Mouse (Mus musculus): ENCODE results near the gene Kcnab2. TPM values are rescaled to one million over a fixed set of nuclear protein-coding genes. Genes with fewer than 3 reads are reported as not detected.
A peak's percentile ranks its signal among the peaks of the same experiment; 100 is the strongest.

The Kcnab2 gene
- polyA plus RNA-seq (2014; fragmentation: Nextera tagmentation; extraction: Ambion mirVana), result 10.5 and 13.2 TPM in 2 replicates

DNA sequence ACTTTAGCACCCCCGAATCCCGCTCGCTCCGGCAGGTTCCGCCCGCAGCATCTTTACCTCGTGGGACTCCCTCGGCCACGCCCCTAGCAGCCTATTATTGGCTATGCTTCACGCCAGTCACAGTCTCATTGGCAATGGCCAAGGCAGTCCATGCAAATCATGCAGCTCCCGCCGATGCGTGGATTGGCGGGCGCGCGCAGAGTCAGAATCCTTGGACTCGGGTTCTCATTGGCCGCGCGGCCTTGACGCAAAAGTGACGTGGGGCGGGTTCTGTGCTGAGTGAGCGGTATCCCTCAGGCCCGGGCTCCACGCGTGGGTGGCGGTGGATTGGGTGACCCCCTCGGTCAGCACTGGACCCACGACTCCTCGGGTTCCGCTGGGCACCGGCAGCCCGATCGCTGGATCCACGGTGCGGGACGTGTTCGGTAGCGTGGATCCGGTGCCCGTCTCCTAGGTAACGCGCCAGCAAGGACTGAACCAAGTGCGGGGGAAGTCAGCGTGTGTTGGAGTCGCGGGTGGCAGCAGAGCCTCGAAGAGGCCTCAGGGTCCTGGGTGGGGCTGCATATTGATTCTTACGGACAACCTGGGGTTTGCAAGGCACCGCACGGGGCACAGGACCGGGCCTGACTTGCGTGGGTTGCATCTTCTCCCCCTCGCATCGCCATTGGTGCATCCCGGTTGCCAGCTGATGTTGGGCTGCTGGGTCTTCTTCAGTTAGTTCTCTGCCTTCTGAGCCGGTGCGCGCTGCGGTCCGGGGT lies at the start of gene Kcnab2:
Kcnab2 (minus strand) TSS at position 406 of the 758 bp plus-strand sequence.
- H3K4me3 ChIP-seq (ENCODE audit: low read depth, low read length), result peak within 1 kb of the TSS; percentile 74
- H3K9ac ChIP-seq (ENCODE audit: low read length), result peak within 1 kb of the TSS; percentile 90
- H3K4me1 ChIP-seq (replicated peaks; ENCODE audit: control insufficient read depth, insufficient read depth, low read length), result peaks cover 13% of the 10 kb centered on the region
- no peaks in the 10 kb centered on the region for H3K36me3 ChIP-seq (ENCODE audit: control insufficient read depth, insufficient read depth, low read length)
- H3K27me3 ChIP-seq (ENCODE audit: control insufficient read depth, insufficient read depth, low read length), result peaks cover 8% of the 10 kb centered on the region; the same call in 1 of the 2 replicates
- ATAC-seq (replicated peaks; ENCODE audit: low FRiP score) (peak; percentile 97), DNase-seq (ENCODE audit: low spot score) (peak; percentile 98)
- peak within 1 kb of the TSS; percentile 81 for H3K4me2 ChIP-seq (ENCODE audit: low read depth, low read length, severe bottlenecking)
- WGBS, result 1% methylated on average over 63 of the region's 63 CpGs
- H3K9me3 ChIP-seq (ENCODE audit: control insufficient read depth, low read length), result no peaks in the 10 kb centered on the region; the same call in 1 of the 2 replicates
- H3K27ac ChIP-seq (ENCODE audit: low read depth, low read length), result peak within 1 kb of the TSS; percentile 62; the same call in 1 of the 2 replicates

DNA sequence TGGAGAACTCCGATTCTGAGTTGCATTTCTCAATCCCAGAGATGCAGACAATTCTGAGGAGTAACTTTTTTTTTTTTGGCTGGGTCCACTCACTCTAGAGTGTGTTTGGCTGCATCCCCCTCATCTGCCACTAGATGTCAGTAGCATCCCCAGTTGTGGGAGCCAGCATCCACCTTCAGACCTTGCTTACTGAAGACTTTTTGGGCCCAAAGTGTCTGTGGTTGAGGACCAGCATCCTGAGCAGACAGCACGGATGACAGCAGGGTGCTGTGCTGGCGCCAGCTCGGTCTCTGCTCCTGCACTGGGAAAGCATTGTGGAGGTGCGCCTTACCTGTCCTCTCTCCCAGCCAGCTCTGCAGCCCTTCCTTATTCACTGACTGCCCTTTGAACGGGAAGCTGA lies 42.4 kb upstream of the Kcnab2 start:
- no peaks in the 10 kb centered on the region for H3K9me3 ChIP-seq (ENCODE audit: control insufficient read depth, low read length)
- no peaks in the 10 kb centered on the region for H3K27me3 ChIP-seq (ENCODE audit: control insufficient read depth, insufficient read depth, low read length)
- H3K9ac ChIP-seq (ENCODE audit: low read length), result no peak overlapping the region
- H3K4me2 ChIP-seq (ENCODE audit: low read depth, low read length, severe bottlenecking), result no peak overlapping the region
- H3K4me3 ChIP-seq (ENCODE audit: low read depth, low read length), result no peak overlapping the region
- ATAC-seq (replicated peaks; ENCODE audit: low FRiP score), result no peak
- H3K36me3 ChIP-seq (ENCODE audit: control insufficient read depth, insufficient read depth, low read length), result no peaks in the 10 kb centered on the region
- WGBS, result 38% methylated on average over 6 of the region's 6 CpGs
- no peak overlapping the region for H3K27ac ChIP-seq (ENCODE audit: low read depth, low read length)
- DNase-seq (ENCODE audit: low spot score), result peak; percentile 81
- H3K4me1 ChIP-seq (replicated peaks; ENCODE audit: control insufficient read depth, insufficient read depth, low read length), result no peaks in the 10 kb centered on the region

DNA sequence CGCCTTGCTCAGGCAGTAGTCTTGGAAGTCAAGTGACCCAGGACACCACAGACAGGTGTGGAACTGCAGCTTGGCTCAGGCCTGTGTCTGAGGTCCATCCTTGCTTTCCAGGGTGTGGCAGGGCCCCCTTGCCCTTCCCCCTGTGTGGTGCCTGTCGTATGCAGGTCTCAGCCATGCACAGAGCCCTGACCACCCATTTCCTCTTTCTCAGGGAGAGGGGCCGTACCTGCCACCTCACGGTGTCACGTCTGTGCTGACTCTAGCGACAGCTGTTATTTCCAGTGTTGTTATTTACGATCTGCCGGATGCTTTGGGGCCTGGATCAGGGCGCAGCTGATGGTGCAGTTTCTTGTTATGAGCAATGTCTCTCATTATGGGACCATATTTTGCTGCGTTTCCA lies 41.4 kb upstream of the Kcnab2 start:
- Histone ChIP-seq H3K4me2 (ENCODE audit: low read depth, low read length, severe bottlenecking) (no peak overlapping the region), H3K9me3 (ENCODE audit: control insufficient read depth, low read length) (no peaks in the 10 kb centered on the region)
- WGBS, result 86% methylated on average over 10 of the region's 10 CpGs

GRCm38 (mm10) chr4:152514884-152515283 lies 37.2 kb upstream of the Kcnab2 start:
- H3K27me3 ChIP-seq (ENCODE audit: control insufficient read depth, insufficient read depth, low read length), result no peaks in the 10 kb centered on the region
- no peak overlapping the region for H3K27ac ChIP-seq (ENCODE audit: low read depth, low read length)
- no peak overlapping the region for H3K4me2 ChIP-seq (ENCODE audit: low read depth, low read length, severe bottlenecking)
- no peak overlapping the region for H3K9ac ChIP-seq (ENCODE audit: low read length)
- ATAC-seq (replicated peaks; ENCODE audit: low FRiP score) (no peak), DNase-seq (ENCODE audit: low spot score) (no peak)
- H3K9me3 ChIP-seq (ENCODE audit: control insufficient read depth, low read length), result no peaks in the 10 kb centered on the region
- no peaks in the 10 kb centered on the region for H3K36me3 ChIP-seq (ENCODE audit: control insufficient read depth, insufficient read depth, low read length)
- no peak overlapping the region for H3K4me3 ChIP-seq (ENCODE audit: low read depth, low read length)
- H3K4me1 ChIP-seq (replicated peaks; ENCODE audit: control insufficient read depth, insufficient read depth, low read length), result peaks cover 7% of the 10 kb centered on the region; the same call in 1 of the 2 replicates
- 66% methylated on average over 7 of the region's 7 CpGs for WGBS

More for the DNA sequence above, 41.4 kb upstream of the Kcnab2 start:
- H3K9ac ChIP-seq (ENCODE audit: low read length), result no peak overlapping the region
- H3K4me3 ChIP-seq (ENCODE audit: low read depth, low read length), result no peak overlapping the region
- ATAC-seq (replicated peaks; ENCODE audit: low FRiP score), result no peak
- DNase-seq (ENCODE audit: low spot score), result no peak
- H3K27me3 ChIP-seq (ENCODE audit: control insufficient read depth, insufficient read depth, low read length), result no peaks in the 10 kb centered on the region
- H3K27ac ChIP-seq (ENCODE audit: low read depth, low read length), result no peak overlapping the region
- H3K36me3 ChIP-seq (ENCODE audit: control insufficient read depth, insufficient read depth, low read length), result no peaks in the 10 kb centered on the region
- H3K4me1 ChIP-seq (replicated peaks; ENCODE audit: control insufficient read depth, insufficient read depth, low read length), result no peaks in the 10 kb centered on the region

GRCm38 (mm10) chr4:152512221-152512925 lies 34.7 kb upstream of the Kcnab2 start:
- H3K27ac ChIP-seq (ENCODE audit: low read depth, low read length), result no peak overlapping the region
- peaks cover 7% of the 10 kb centered on the region; the same call in 1 of the 2 replicates for H3K4me1 ChIP-seq (replicated peaks; ENCODE audit: control insufficient read depth, insufficient read depth, low read length)
- 36% methylated on average over 18 of the region's 18 CpGs for WGBS
- no peak overlapping the region for H3K4me2 ChIP-seq (ENCODE audit: low read depth, low read length, severe bottlenecking)
- H3K9me3 ChIP-seq (ENCODE audit: control insufficient read depth, low read length), result no peaks in the 10 kb centered on the region
- ATAC-seq (replicated peaks; ENCODE audit: low FRiP score) (peak; percentile 75), DNase-seq (ENCODE audit: low spot score) (peak; percentile 74)
- no peak overlapping the region for H3K9ac ChIP-seq (ENCODE audit: low read length)
- H3K4me3 ChIP-seq (ENCODE audit: low read depth, low read length), result no peak overlapping the region
- H3K27me3 ChIP-seq (ENCODE audit: control insufficient read depth, insufficient read depth, low read length), result no peaks in the 10 kb centered on the region
- no peaks in the 10 kb centered on the region; the same call in 1 of the 2 replicates for H3K36me3 ChIP-seq (ENCODE audit: control insufficient read depth, insufficient read depth, low read length)

DNA sequence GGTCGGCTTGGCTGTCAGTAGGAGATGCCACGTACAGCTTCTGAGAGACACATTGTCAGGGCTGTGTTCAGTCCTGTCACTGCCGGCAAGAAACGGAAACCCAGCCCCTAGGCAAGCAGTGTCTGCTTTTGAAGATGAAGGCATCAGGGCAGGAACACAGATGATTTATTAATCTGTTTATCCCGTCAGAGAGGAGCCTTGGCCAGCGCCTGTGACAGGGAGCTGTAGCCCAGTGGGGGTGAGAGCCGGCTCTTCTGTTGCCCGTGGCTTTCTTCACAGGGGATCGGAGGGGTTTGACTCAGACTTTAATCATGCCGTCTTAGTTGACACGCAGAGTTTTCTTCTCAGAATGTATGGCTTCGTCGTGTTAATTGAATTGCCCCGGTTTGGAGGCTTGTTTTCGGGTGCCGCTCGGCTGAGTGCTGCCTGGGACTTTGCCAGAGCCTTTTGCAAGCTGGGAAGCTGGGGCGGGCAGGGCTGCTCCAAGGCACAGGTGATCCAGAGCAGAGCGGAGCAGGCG lies 16.7 kb upstream of the Kcnab2 start:
- H3K4me3 ChIP-seq (ENCODE audit: low read depth, low read length), result no peak overlapping the region

GRCm38 (mm10) chr4:152491250-152491899 lies 13.7 kb upstream of the Kcnab2 start:
- 56% methylated on average over 15 of the region's 15 CpGs for WGBS
- peak; percentile 87 for DNase-seq (ENCODE audit: low spot score)
- Histone ChIP-seq H3K27me3 (ENCODE audit: control insufficient read depth, insufficient read depth, low read length) (no peaks in the 10 kb centered on the region), H3K4me1 (replicated peaks; ENCODE audit: control insufficient read depth, insufficient read depth, low read length) (no peaks in the 10 kb centered on the region; the same call in 1 of the 2 replicates), H3K4me3 (ENCODE audit: low read depth, low read length) (no peak overlapping the region), H3K9ac (ENCODE audit: low read length) (no peak overlapping the region), H3K27ac (ENCODE audit: low read depth, low read length) (no peak overlapping the region), H3K9me3 (ENCODE audit: control insufficient read depth, low read length) (no peaks in the 10 kb centered on the region), H3K4me2 (ENCODE audit: low read depth, low read length, severe bottlenecking) (no peak overlapping the region), H3K36me3 (ENCODE audit: control insufficient read depth, insufficient read depth, low read length) (no peaks in the 10 kb centered on the region)
- ATAC-seq (replicated peaks; ENCODE audit: low FRiP score), result no peak

More for the DNA sequence above, 16.7 kb upstream of the Kcnab2 start:
- 64% methylated on average over 20 of the region's 20 CpGs for WGBS
- Histone ChIP-seq H3K9ac (ENCODE audit: low read length) (no peak overlapping the region), H3K4me2 (ENCODE audit: low read depth, low read length, severe bottlenecking) (no peak overlapping the region), H3K36me3 (ENCODE audit: control insufficient read depth, insufficient read depth, low read length) (peaks cover 2% of the 10 kb centered on the region; the same call in 1 of the 2 replicates), H3K4me1 (replicated peaks; ENCODE audit: control insufficient read depth, insufficient read depth, low read length) (no peaks in the 10 kb centered on the region; the same call in 1 of the 2 replicates), H3K9me3 (ENCODE audit: control insufficient read depth, low read length) (no peaks in the 10 kb centered on the region), H3K27me3 (ENCODE audit: control insufficient read depth, insufficient read depth, low read length) (no peaks in the 10 kb centered on the region), H3K27ac (ENCODE audit: low read depth, low read length) (no peak overlapping the region)
- ATAC-seq (replicated peaks; ENCODE audit: low FRiP score) (no peak), DNase-seq (ENCODE audit: low spot score) (no peak)

DNA sequence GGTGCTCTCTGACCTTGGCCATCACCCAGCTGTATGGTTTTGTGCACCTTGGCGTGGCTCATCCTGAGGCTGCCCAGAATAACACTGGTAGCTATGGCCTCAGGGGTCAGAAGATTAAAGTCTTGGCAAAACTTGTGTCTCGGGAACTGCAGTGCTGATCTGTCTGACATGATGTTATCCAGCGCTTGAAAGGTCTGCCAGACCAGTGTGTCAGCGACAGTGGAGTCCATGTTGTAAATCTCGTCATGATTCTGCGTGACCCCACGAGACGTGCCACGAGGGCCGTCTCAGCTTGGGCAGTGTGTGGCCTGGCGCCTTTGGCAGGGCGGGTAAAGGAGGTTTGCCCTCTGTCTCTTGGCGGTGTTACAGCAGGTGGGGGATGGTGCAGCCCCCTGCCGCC lies 12.6 kb upstream of the Kcnab2 start:
- H3K9ac ChIP-seq (ENCODE audit: low read length), result no peak overlapping the region
- DNase-seq (ENCODE audit: low spot score) (no peak), ATAC-seq (replicated peaks; ENCODE audit: low FRiP score) (no peak)
- no peak overlapping the region for H3K4me2 ChIP-seq (ENCODE audit: low read depth, low read length, severe bottlenecking)
- H3K36me3 ChIP-seq (ENCODE audit: control insufficient read depth, insufficient read depth, low read length), result no peaks in the 10 kb centered on the region
- no peaks in the 10 kb centered on the region; the same call in 1 of the 2 replicates for H3K4me1 ChIP-seq (replicated peaks; ENCODE audit: control insufficient read depth, insufficient read depth, low read length)
- H3K9me3 ChIP-seq (ENCODE audit: control insufficient read depth, low read length), result no peaks in the 10 kb centered on the region
- WGBS, result 93% methylated on average over 14 of the region's 14 CpGs
- H3K27ac ChIP-seq (ENCODE audit: low read depth, low read length), result no peak overlapping the region
- no peak overlapping the region for H3K4me3 ChIP-seq (ENCODE audit: low read depth, low read length)
- H3K27me3 ChIP-seq (ENCODE audit: control insufficient read depth, insufficient read depth, low read length), result no peaks in the 10 kb centered on the region
